Mouse (Mus musculus) stomach, postnatal 0 days (tissue): ENCODE results near the gene Cfap157. TPM values are rescaled to one million over a fixed set of nuclear protein-coding genes. Genes with fewer than 3 reads are reported as not detected.

ENCODE experiments used
- ATAC-seq: fragments of 200-750 bp; cut with Nextera tagmentation; 2 replicates; pipeline ENCODE4 v1.8.0; 2017; ENCODE audit not compliant: low FRiP score, low TSS enrichment
- DNase-seq: peaks from one replicate; pipeline ENCODE4 v3.0.0-alpha.2; 2016; ENCODE audit warnings: low spot score
- H3K27ac ChIP-seq: fragments of 300-500 bp; sonication (generic); replicated peaks from 2 replicates; pipeline ENCODE4 v1.5.1; 2014; ENCODE audit warnings: mild to moderate bottlenecking, control low read depth
- H3K27me3 ChIP-seq: fragments of 300-500 bp; sonication (generic); 2 replicates; pipeline ENCODE4 v1.6.1; 2014; ENCODE audit warnings: low read length; ENCODE audit not compliant: control insufficient read depth, insufficient read depth
- H3K36me3 ChIP-seq: fragments of 300-500 bp; sonication (generic); 2 replicates; pipeline ENCODE4 v1.6.1; 2014; ENCODE audit warnings: low read length, mixed read lengths; ENCODE audit not compliant: control insufficient read depth, insufficient read depth
- H3K4me1 ChIP-seq: fragments of 300-500 bp; sonication (generic); replicated peaks from 2 replicates; pipeline ENCODE4 v1.6.1; 2014; ENCODE audit warnings: antibody characterized with exemption; ENCODE audit not compliant: control insufficient read depth, insufficient read depth
- H3K4me2 ChIP-seq: fragments of 300-500 bp; sonication (generic); replicated peaks from 2 replicates; pipeline ENCODE4 v1.6.1; 2014; ENCODE audit warnings: low read depth, mild to moderate bottlenecking, control low read depth, moderate library complexity
- H3K4me3 ChIP-seq: fragments of 300-500 bp; sonication (generic); 2 replicates; pipeline ENCODE4 v1.5.1; 2014; ENCODE audit warnings: low read depth, low read length, control low read depth
- H3K9ac ChIP-seq: fragments of 300-500 bp; sonication (generic); 2 replicates; pipeline ENCODE4 v1.6.1; 2014; ENCODE audit warnings: mild to moderate bottlenecking, low read length, control low read depth, mixed read lengths
- H3K9me3 ChIP-seq: fragments of 300-500 bp; sonication (generic); 2 replicates; pipeline ENCODE4 v1.6.1; 2016; ENCODE audit warnings: low read length; ENCODE audit not compliant: control insufficient read depth
- CTCF ChIP-seq: IDR thresholded peaks from 2 replicates; pipeline ENCODE4 v1.5.1; 2016; ENCODE audit warnings: antibody characterized with exemption, low read depth, mild to moderate bottlenecking, moderate library complexity
- EP300 ChIP-seq: optimal IDR thresholded peaks from 2 replicates; pipeline ENCODE3; 2016; ENCODE audit warnings: antibody characterized with exemption
- WGBS: fragments of 180-500 bp; shearing (Covaris S2); extraction: QIAGEN DNeasy Blood & Tissue Kit; methylation state at CpG from one replicate; pipeline ENCODE4 v1.1.7; 2014; 5-methylcytosine and 5-hydroxymethylcytosine counted together
- polyA plus RNA-seq: library from polyadenylated mRNA; unstranded; fragments of >200 nt; fragmentation: Nextera tagmentation; extraction: Ambion mirVana; gene quantifications from 2 replicates; pipeline ENCODE4 v1.2.1, GENCODE M21; 2015

The Cfap157 gene
- polyA plus RNA-seq, 1 experiment from 2014 or later, result 1.1 TPM

- TF ChIP-seq EP300, result no peak
- no peak for TF ChIP-seq CTCF
- H3K4me3 ChIP-seq, result no peak overlapping the region
- no peaks in the 10 kb centered on the region for H3K36me3 ChIP-seq
- H3K27ac ChIP-seq, result no peak overlapping the region
- no peaks in the 10 kb centered on the region for H3K4me1 ChIP-seq
- DNase-seq, result no peak
- no peak for ATAC-seq
- H3K4me2 ChIP-seq, result no peak overlapping the region
- no peaks in the 10 kb centered on the region for H3K27me3 ChIP-seq
- H3K9me3 ChIP-seq, result no peaks in the 10 kb centered on the region
- 49% methylated on average over 11 of the region's 11 CpGs for WGBS
- no peak overlapping the region for H3K9ac ChIP-seq
Observed at GRCm38 (mm10) chr2:32823153-32823552, 38.9 kb upstream of the Cfap157 start.

GRCm38 (mm10) chr2:32822643-32823042, 38.4 kb upstream of the Cfap157 start:
- H3K9ac ChIP-seq, result no peak overlapping the region
- no peak for ATAC-seq
- 85% methylated on average over 6 of the region's 6 CpGs for WGBS

GRCm38 (mm10) chr2:32821041-32821802, 37.0 kb upstream of the Cfap157 start:
- ATAC-seq (no peak), DNase-seq (peak; percentile 50)
- Histone ChIP-seq H3K4me3 (no peak overlapping the region), H3K27ac (no peak overlapping the region), H3K9ac (no peak overlapping the region), H3K4me2 (no peak overlapping the region), H3K27me3 (no peaks in the 10 kb centered on the region), H3K9me3 (no peaks in the 10 kb centered on the region), H3K36me3 (no peaks in the 10 kb centered on the region), H3K4me1 (no peaks in the 10 kb centered on the region)
- TF ChIP-seq EP300 (no peak), CTCF (peak; percentile 77)
- 54% methylated on average over 11 of the region's 11 CpGs for WGBS

More at GRCm38 (mm10) chr2:32822643-32823042, 38.4 kb upstream of the Cfap157 start:
- Histone ChIP-seq H3K9me3 (no peaks in the 10 kb centered on the region), H3K4me1 (no peaks in the 10 kb centered on the region), H3K27me3 (no peaks in the 10 kb centered on the region), H3K36me3 (no peaks in the 10 kb centered on the region), H3K4me3 (no peak overlapping the region), H3K27ac (no peak overlapping the region), H3K4me2 (no peak overlapping the region)
- no peak for TF ChIP-seq CTCF
- no peak for TF ChIP-seq EP300
- DNase-seq, result no peak

- ATAC-seq (no peak), DNase-seq (no peak)
- Histone ChIP-seq H3K9ac (no peak overlapping the region), H3K27me3 (no peaks in the 10 kb centered on the region), H3K4me1 (no peaks in the 10 kb centered on the region), H3K27ac (no peak overlapping the region), H3K4me3 (no peak overlapping the region), H3K9me3 (no peaks in the 10 kb centered on the region), H3K4me2 (no peak overlapping the region), H3K36me3 (peaks cover 2% of the 10 kb centered on the region; the same call in 1 of the 2 replicates)
- no peak for TF ChIP-seq EP300
- TF ChIP-seq CTCF, result no peak
- 97% methylated on average over 5 of the region's 5 CpGs for WGBS
Observed at GRCm38 (mm10) chr2:32818208-32818607, 34.0 kb upstream of the Cfap157 start.

- no peaks in the 10 kb centered on the region for H3K4me1 ChIP-seq
- no peaks in the 10 kb centered on the region for H3K27me3 ChIP-seq
- no peak overlapping the region for H3K4me2 ChIP-seq
- no peak overlapping the region for H3K27ac ChIP-seq
- H3K9me3 ChIP-seq, result no peaks in the 10 kb centered on the region
- H3K9ac ChIP-seq, result no peak overlapping the region
- 73% methylated on average over 7 of the region's 7 CpGs for WGBS
- TF ChIP-seq EP300 (no peak), CTCF (no peak)
- no peak overlapping the region for H3K4me3 ChIP-seq
- ATAC-seq (no peak), DNase-seq (no peak)
- peaks cover 2% of the 10 kb centered on the region; the same call in 1 of the 2 replicates for H3K36me3 ChIP-seq
Observed at GRCm38 (mm10) chr2:32817589-32817988, 33.4 kb upstream of the Cfap157 start.

GRCm38 (mm10) chr2:32816946-32817581, 32.8 kb upstream of the Cfap157 start:
- Histone ChIP-seq H3K4me1 (no peaks in the 10 kb centered on the region), H3K4me3 (no peak overlapping the region), H3K9me3 (no peaks in the 10 kb centered on the region), H3K27me3 (no peaks in the 10 kb centered on the region), H3K36me3 (peaks cover 2% of the 10 kb centered on the region; the same call in 1 of the 2 replicates), H3K27ac (no peak overlapping the region), H3K9ac (no peak overlapping the region), H3K4me2 (no peak overlapping the region)
- WGBS, result 30% methylated on average over 17 of the region's 17 CpGs
- DNase-seq (no peak), ATAC-seq (no peak)
- TF ChIP-seq EP300 (no peak), CTCF (no peak)
